Mouse (Mus musculus): ENCODE measurements around the gene Fto. TPM values are rescaled to one million over a fixed set of nuclear protein-coding genes. Genes with fewer than 3 reads are reported as not detected.

The Fto gene
- polyA plus RNA-seq, 1 experiment from 2014 or later: 16.8 TPM

GRCm38 (mm10) chr8:91692056-91692721 is 378.9 kb downstream of the Fto start:
- H3K9me3 ChIP-seq (replicated peaks): no peaks in the 10 kb centered on the region
- no peak overlapping the region for H3K9ac ChIP-seq
- H3K36me3 ChIP-seq (replicated peaks): no peaks in the 10 kb centered on the region
- no peak overlapping the region for H3K4me3 ChIP-seq (replicated peaks)
- ATAC-seq (ENCODE audit: insufficient read depth): no peak
- no peaks in the 10 kb centered on the region for H3K4me1 ChIP-seq (replicated peaks)
- no peak overlapping the region for H3K27ac ChIP-seq (replicated peaks)
- 31% methylated on average over 15 of the region's 15 CpGs for WGBS (ENCODE audit: insufficient replicate concordance)
- no peak overlapping the region for H3K4me2 ChIP-seq
- H3K27me3 ChIP-seq: no peaks in the 10 kb centered on the region

GRCm38 (mm10) chr8:91706533-91706932 is 393.2 kb downstream of the Fto start:
- no peak for ATAC-seq (ENCODE audit: insufficient read depth)
- no peak overlapping the region for H3K27ac ChIP-seq (replicated peaks)
- H3K36me3 ChIP-seq (replicated peaks): no peaks in the 10 kb centered on the region
- H3K4me3 ChIP-seq (replicated peaks): no peak overlapping the region
- H3K9me3 ChIP-seq (replicated peaks): no peaks in the 10 kb centered on the region
- no peak overlapping the region for H3K9ac ChIP-seq
- H3K4me1 ChIP-seq (replicated peaks): peaks cover 5% of the 10 kb centered on the region
- H3K27me3 ChIP-seq: peaks cover 19% of the 10 kb centered on the region
- 50% methylated on average over 5 of the region's 5 CpGs for WGBS (ENCODE audit: insufficient replicate concordance)
- H3K4me2 ChIP-seq: no peak overlapping the region

GRCm38 (mm10) chr8:91708661-91709060 is 395.3 kb downstream of the Fto start:
- H3K9ac ChIP-seq: no peak overlapping the region
- no peak overlapping the region for H3K27ac ChIP-seq (replicated peaks)
- H3K27me3 ChIP-seq: peaks cover 39% of the 10 kb centered on the region
- H3K36me3 ChIP-seq (replicated peaks): no peaks in the 10 kb centered on the region
- no peaks in the 10 kb centered on the region for H3K9me3 ChIP-seq (replicated peaks)
- WGBS (ENCODE audit: insufficient replicate concordance): 60% methylated on average over 7 of the region's 7 CpGs
- peaks cover 10% of the 10 kb centered on the region for H3K4me1 ChIP-seq (replicated peaks)
- no peak for ATAC-seq (ENCODE audit: insufficient read depth)
- H3K4me2 ChIP-seq: no peak overlapping the region
- H3K4me3 ChIP-seq (replicated peaks): no peak overlapping the region

GRCm38 (mm10) chr8:91709768-91710167 is 396.4 kb downstream of the Fto start:
- H3K4me2 ChIP-seq: peak overlapping the region; percentile 36
- no peak for ATAC-seq (ENCODE audit: insufficient read depth)
- H3K9me3 ChIP-seq (replicated peaks): no peaks in the 10 kb centered on the region
- no peak overlapping the region for H3K4me3 ChIP-seq (replicated peaks)
- H3K9ac ChIP-seq: no peak overlapping the region
- H3K36me3 ChIP-seq (replicated peaks): no peaks in the 10 kb centered on the region
- peaks cover 47% of the 10 kb centered on the region for H3K27me3 ChIP-seq
- no peak overlapping the region for H3K27ac ChIP-seq (replicated peaks)
- H3K4me1 ChIP-seq (replicated peaks): peaks cover 13% of the 10 kb centered on the region
- WGBS (ENCODE audit: insufficient replicate concordance): 31% methylated on average over 7 of the region's 7 CpGs

GRCm38 (mm10) chr8:91711202-91711601 is 397.9 kb downstream of the Fto start:
- H3K4me3 ChIP-seq (replicated peaks): no peak overlapping the region
- no peak overlapping the region for H3K27ac ChIP-seq (replicated peaks)
- no peaks in the 10 kb centered on the region for H3K9me3 ChIP-seq (replicated peaks)
- no peaks in the 10 kb centered on the region for H3K36me3 ChIP-seq (replicated peaks)
- H3K27me3 ChIP-seq: peaks cover 50% of the 10 kb centered on the region
- no peak overlapping the region for H3K9ac ChIP-seq
- H3K4me1 ChIP-seq (replicated peaks): peaks cover 13% of the 10 kb centered on the region
- H3K4me2 ChIP-seq: no peak overlapping the region
- WGBS (ENCODE audit: insufficient replicate concordance): 52% methylated on average over 6 of the region's 6 CpGs
- no peak for ATAC-seq (ENCODE audit: insufficient read depth)

- H3K4me2 ChIP-seq: no peak overlapping the region
- WGBS (ENCODE audit: insufficient replicate concordance): 23% methylated on average over 6 of the region's 6 CpGs
- ATAC-seq (ENCODE audit: insufficient read depth): no peak
- H3K4me1 ChIP-seq (replicated peaks): peaks cover 13% of the 10 kb centered on the region
- no peak overlapping the region for H3K27ac ChIP-seq (replicated peaks)
- H3K36me3 ChIP-seq (replicated peaks): no peaks in the 10 kb centered on the region
- H3K9me3 ChIP-seq (replicated peaks): no peaks in the 10 kb centered on the region
- H3K4me3 ChIP-seq (replicated peaks): no peak overlapping the region
- peaks cover 50% of the 10 kb centered on the region for H3K27me3 ChIP-seq
- H3K9ac ChIP-seq: no peak overlapping the region
Observed at GRCm38 (mm10) chr8:91711981-91712598, 398.8 kb downstream of the Fto start.

- 6% methylated on average over 31 of the region's 31 CpGs for WGBS (ENCODE audit: insufficient replicate concordance)
- no peaks in the 10 kb centered on the region for H3K36me3 ChIP-seq (replicated peaks)
- H3K4me1 ChIP-seq (replicated peaks): peaks cover 13% of the 10 kb centered on the region
- H3K9me3 ChIP-seq (replicated peaks): no peaks in the 10 kb centered on the region
- H3K27me3 ChIP-seq: peaks cover 50% of the 10 kb centered on the region
- no peak overlapping the region for H3K27ac ChIP-seq (replicated peaks)
- ATAC-seq (ENCODE audit: insufficient read depth): no peak
- peak overlapping the region; percentile 50 for H3K4me2 ChIP-seq
- no peak overlapping the region for H3K9ac ChIP-seq
- peak overlapping the region; percentile 13 for H3K4me3 ChIP-seq (replicated peaks)
Observed at GRCm38 (mm10) chr8:91712731-91713569, 399.6 kb downstream of the Fto start.

- no peaks in the 10 kb centered on the region for H3K36me3 ChIP-seq (replicated peaks)
- H3K4me3 ChIP-seq (replicated peaks): peak overlapping the region; percentile 13; the same call in 1 of the 2 replicates
- WGBS (ENCODE audit: insufficient replicate concordance): 9% methylated on average over 12 of the region's 12 CpGs
- peak overlapping the region; percentile 50 for H3K4me2 ChIP-seq
- H3K27ac ChIP-seq (replicated peaks): no peak overlapping the region
- H3K27me3 ChIP-seq: peaks cover 50% of the 10 kb centered on the region
- no peak for ATAC-seq (ENCODE audit: insufficient read depth)
- H3K9ac ChIP-seq: no peak overlapping the region
- peaks cover 13% of the 10 kb centered on the region for H3K4me1 ChIP-seq (replicated peaks)
- no peaks in the 10 kb centered on the region for H3K9me3 ChIP-seq (replicated peaks)
Observed at GRCm38 (mm10) chr8:91713677-91714312, 400.5 kb downstream of the Fto start.

- Histone ChIP-seq H3K9ac (no peak overlapping the region), H3K27me3 (peaks cover 49% of the 10 kb centered on the region), H3K4me1 (replicated peaks) (peaks cover 12% of the 10 kb centered on the region; the same call in 1 of the 2 replicates), H3K9me3 (replicated peaks) (no peaks in the 10 kb centered on the region), H3K36me3 (replicated peaks) (no peaks in the 10 kb centered on the region), H3K4me2 (no peak overlapping the region), H3K27ac (replicated peaks) (no peak overlapping the region), H3K4me3 (replicated peaks) (no peak overlapping the region)
- 69% methylated on average over 7 of the region's 7 CpGs for WGBS (ENCODE audit: insufficient replicate concordance)
- ATAC-seq (ENCODE audit: insufficient read depth): no peak
Observed at GRCm38 (mm10) chr8:91714733-91715132, 401.4 kb downstream of the Fto start.

GRCm38 (mm10) chr8:91715387-91716085 is 402.2 kb downstream of the Fto start:
- H3K4me1 ChIP-seq (replicated peaks): peaks cover 8% of the 10 kb centered on the region; the same call in 1 of the 2 replicates
- ATAC-seq (ENCODE audit: insufficient read depth): no peak
- H3K4me2 ChIP-seq: no peak overlapping the region
- peaks cover 41% of the 10 kb centered on the region for H3K27me3 ChIP-seq
- no peak overlapping the region for H3K4me3 ChIP-seq (replicated peaks)
- WGBS (ENCODE audit: insufficient replicate concordance): 30% methylated on average over 8 of the region's 8 CpGs
- no peaks in the 10 kb centered on the region for H3K9me3 ChIP-seq (replicated peaks)
- no peaks in the 10 kb centered on the region for H3K36me3 ChIP-seq (replicated peaks)
- no peak overlapping the region for H3K27ac ChIP-seq (replicated peaks)
- H3K9ac ChIP-seq: no peak overlapping the region

All from liver, embryonic 15.5 days (tissue).